Mouse (Mus musculus): ENCODE results near the gene Pam16. TPM values are rescaled to one million over a fixed set of nuclear protein-coding genes. Genes with fewer than 3 reads are reported as not detected.
A peak's percentile ranks its signal among the peaks of the same experiment; 100 is the strongest.

The Pam16 gene
- polyA plus RNA-seq (2011; ENCODE audit: insufficient read depth, insufficient read length, low read depth, missing spikeins) = 34.8 and 39.5 TPM in 2 replicates

GRCm38 (mm10) chr16:4624481-4625110, at the start of gene Pam16:
Pam16 (minus strand) TSS chr16:4624988.
- 0 out of 2 replicates have a peak within 1 kb of the TSS, but pooled peaks have one; percentile 25 for H3K27ac ChIP-seq (ENCODE audit: insufficient read depth, low read length)
- no peaks in the 10 kb centered on the region for H3K27me3 ChIP-seq (ENCODE audit: control insufficient read depth, insufficient read depth, low read length, poor library complexity, severe bottlenecking)
- TF ChIP-seq CTCF (IDR thresholded peaks at IDR 0.05; ENCODE audit: low read depth, low read length) = no peak
- TF ChIP-seq POLR2A (IDR thresholded peaks at IDR 0.05; ENCODE audit: insufficient read depth, low read length) = no peak
- TF ChIP-seq EP300 (IDR thresholded peaks at IDR 0.05; ENCODE audit: insufficient read depth, low read depth, low read length) = no peak
- H3K36me3 ChIP-seq (ENCODE audit: control insufficient read depth, insufficient read depth, low read length, poor library complexity, severe bottlenecking) = no peaks in the 10 kb centered on the region
- H3K9ac ChIP-seq (ENCODE audit: low read depth, poor library complexity, severe bottlenecking) = peak within 1 kb of the TSS; percentile 77
- no peaks in the 10 kb centered on the region for H3K9me3 ChIP-seq (replicated peaks; ENCODE audit: control insufficient read depth, insufficient read depth, low read length, poor library complexity, severe bottlenecking)
- H3K4me3 ChIP-seq (ENCODE audit: low read depth, low read length) = peak within 1 kb of the TSS; percentile 71
- no peaks in the 10 kb centered on the region for H3K4me1 ChIP-seq (ENCODE audit: control insufficient read depth, insufficient read depth, low read length)

- Histone ChIP-seq H3K4me1 (ENCODE audit: control insufficient read depth, insufficient read depth, low read length) (no peaks in the 10 kb centered on the region), H3K36me3 (ENCODE audit: control insufficient read depth, insufficient read depth, low read length, poor library complexity, severe bottlenecking) (no peaks in the 10 kb centered on the region), H3K4me3 (ENCODE audit: low read depth, low read length) (no peak overlapping the region), H3K9me3 (replicated peaks; ENCODE audit: control insufficient read depth, insufficient read depth, low read length, poor library complexity, severe bottlenecking) (no peaks in the 10 kb centered on the region), H3K9ac (ENCODE audit: low read depth, poor library complexity, severe bottlenecking) (no peak overlapping the region), H3K27me3 (ENCODE audit: control insufficient read depth, insufficient read depth, low read length, poor library complexity, severe bottlenecking) (no peaks in the 10 kb centered on the region), H3K27ac (ENCODE audit: insufficient read depth, low read length) (no peak overlapping the region)
- TF ChIP-seq EP300 (IDR thresholded peaks at IDR 0.05; ENCODE audit: insufficient read depth, low read depth, low read length) (no peak), POLR2A (IDR thresholded peaks at IDR 0.05; ENCODE audit: insufficient read depth, low read length) (no peak), CTCF (IDR thresholded peaks at IDR 0.05; ENCODE audit: low read depth, low read length) (no peak)
Measured at GRCm38 (mm10) chr16:4674091-4674490, 49.3 kb upstream of the Pam16 start.

- H3K27ac ChIP-seq (ENCODE audit: insufficient read depth, low read length) = no peak overlapping the region
- H3K9ac ChIP-seq (ENCODE audit: low read depth, poor library complexity, severe bottlenecking) = no peak overlapping the region
- no peaks in the 10 kb centered on the region for H3K4me1 ChIP-seq (ENCODE audit: control insufficient read depth, insufficient read depth, low read length)
- H3K36me3 ChIP-seq (ENCODE audit: control insufficient read depth, insufficient read depth, low read length, poor library complexity, severe bottlenecking) = no peaks in the 10 kb centered on the region
- TF ChIP-seq EP300 (IDR thresholded peaks at IDR 0.05; ENCODE audit: insufficient read depth, low read depth, low read length) (no peak), CTCF (IDR thresholded peaks at IDR 0.05; ENCODE audit: low read depth, low read length) (no peak), POLR2A (IDR thresholded peaks at IDR 0.05; ENCODE audit: insufficient read depth, low read length) (no peak)
- no peak overlapping the region for H3K4me3 ChIP-seq (ENCODE audit: low read depth, low read length)
- no peaks in the 10 kb centered on the region for H3K9me3 ChIP-seq (replicated peaks; ENCODE audit: control insufficient read depth, insufficient read depth, low read length, poor library complexity, severe bottlenecking)
- no peaks in the 10 kb centered on the region for H3K27me3 ChIP-seq (ENCODE audit: control insufficient read depth, insufficient read depth, low read length, poor library complexity, severe bottlenecking)
Measured at GRCm38 (mm10) chr16:4670317-4670716, 45.5 kb upstream of the Pam16 start.

DNA sequence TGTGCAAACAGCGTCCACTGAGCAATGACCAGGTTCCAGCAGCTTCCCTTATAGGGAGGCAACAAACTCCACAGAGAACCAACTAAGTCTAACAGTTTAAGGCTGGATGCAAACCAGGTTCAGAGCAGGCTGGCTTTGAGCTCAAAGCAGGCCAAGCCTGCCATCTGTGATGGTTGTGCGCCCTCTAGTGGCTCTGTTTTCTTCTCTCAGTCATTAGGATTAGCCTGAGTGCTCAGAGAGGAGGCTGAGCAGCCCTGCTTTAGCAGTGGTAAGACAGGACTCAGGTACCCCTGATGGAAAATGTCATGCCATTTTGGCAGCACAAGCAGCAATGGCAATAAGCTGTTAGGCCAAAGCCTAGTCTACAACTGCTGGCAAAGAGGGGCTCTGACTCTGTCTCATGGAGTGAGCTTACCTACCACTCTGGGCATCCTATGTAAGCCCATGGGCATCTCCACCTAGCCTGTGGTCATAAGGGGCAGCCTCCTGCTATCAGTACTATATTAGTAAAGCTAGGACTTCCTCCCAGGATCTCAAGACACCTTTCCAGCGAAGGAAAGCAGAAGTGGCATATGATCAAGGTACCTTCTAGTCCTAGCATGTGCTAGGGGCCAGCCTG, 42.5 kb upstream of the Pam16 start:
- Histone ChIP-seq H3K36me3 (ENCODE audit: control insufficient read depth, insufficient read depth, low read length, poor library complexity, severe bottlenecking) (no peaks in the 10 kb centered on the region), H3K27me3 (ENCODE audit: control insufficient read depth, insufficient read depth, low read length, poor library complexity, severe bottlenecking) (no peaks in the 10 kb centered on the region), H3K27ac (ENCODE audit: insufficient read depth, low read length) (no peak overlapping the region), H3K4me1 (ENCODE audit: control insufficient read depth, insufficient read depth, low read length) (no peaks in the 10 kb centered on the region), H3K4me3 (ENCODE audit: low read depth, low read length) (no peak overlapping the region), H3K9ac (ENCODE audit: low read depth, poor library complexity, severe bottlenecking) (no peak overlapping the region), H3K9me3 (replicated peaks; ENCODE audit: control insufficient read depth, insufficient read depth, low read length, poor library complexity, severe bottlenecking) (no peaks in the 10 kb centered on the region)
- TF ChIP-seq CTCF (IDR thresholded peaks at IDR 0.05; ENCODE audit: low read depth, low read length) (peak; percentile 98), EP300 (IDR thresholded peaks at IDR 0.05; ENCODE audit: insufficient read depth, low read depth, low read length) (no peak), POLR2A (IDR thresholded peaks at IDR 0.05; ENCODE audit: insufficient read depth, low read length) (no peak)

GRCm38 (mm10) chr16:4665726-4666125, 40.9 kb upstream of the Pam16 start:
- Histone ChIP-seq H3K36me3 (ENCODE audit: control insufficient read depth, insufficient read depth, low read length, poor library complexity, severe bottlenecking) (no peaks in the 10 kb centered on the region), H3K9me3 (replicated peaks; ENCODE audit: control insufficient read depth, insufficient read depth, low read length, poor library complexity, severe bottlenecking) (no peaks in the 10 kb centered on the region), H3K4me3 (ENCODE audit: low read depth, low read length) (no peak overlapping the region), H3K27ac (ENCODE audit: insufficient read depth, low read length) (no peak overlapping the region), H3K27me3 (ENCODE audit: control insufficient read depth, insufficient read depth, low read length, poor library complexity, severe bottlenecking) (no peaks in the 10 kb centered on the region), H3K9ac (ENCODE audit: low read depth, poor library complexity, severe bottlenecking) (no peak overlapping the region), H3K4me1 (ENCODE audit: control insufficient read depth, insufficient read depth, low read length) (no peaks in the 10 kb centered on the region)
- TF ChIP-seq CTCF (IDR thresholded peaks at IDR 0.05; ENCODE audit: low read depth, low read length) = no peak
- no peak for TF ChIP-seq POLR2A (IDR thresholded peaks at IDR 0.05; ENCODE audit: insufficient read depth, low read length)
- TF ChIP-seq EP300 (IDR thresholded peaks at IDR 0.05; ENCODE audit: insufficient read depth, low read depth, low read length) = no peak

DNA sequence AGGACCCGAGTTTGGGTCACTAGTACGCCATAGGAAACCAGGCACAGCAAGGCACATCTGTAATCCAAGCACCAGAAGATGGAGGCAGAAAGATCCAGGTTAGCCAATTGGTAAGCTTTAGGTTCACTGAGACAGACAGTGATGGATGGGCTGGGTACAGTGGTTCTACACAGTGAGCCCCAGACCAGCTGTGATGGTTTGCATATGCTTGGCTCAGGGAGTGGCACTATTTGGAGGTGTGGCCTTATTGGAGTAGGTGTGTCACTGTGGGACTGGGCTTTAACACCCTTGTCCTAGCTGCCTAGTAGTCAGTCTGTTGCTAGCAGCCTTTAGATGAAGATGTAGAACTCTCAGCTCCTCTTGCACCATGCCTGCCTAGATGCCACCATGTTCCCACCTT, 39.0 kb upstream of the Pam16 start:
- Histone ChIP-seq H3K9ac (ENCODE audit: low read depth, poor library complexity, severe bottlenecking) (no peak overlapping the region), H3K36me3 (ENCODE audit: control insufficient read depth, insufficient read depth, low read length, poor library complexity, severe bottlenecking) (no peaks in the 10 kb centered on the region), H3K4me3 (ENCODE audit: low read depth, low read length) (no peak overlapping the region), H3K27me3 (ENCODE audit: control insufficient read depth, insufficient read depth, low read length, poor library complexity, severe bottlenecking) (no peaks in the 10 kb centered on the region), H3K27ac (ENCODE audit: insufficient read depth, low read length) (no peak overlapping the region), H3K9me3 (replicated peaks; ENCODE audit: control insufficient read depth, insufficient read depth, low read length, poor library complexity, severe bottlenecking) (no peaks in the 10 kb centered on the region), H3K4me1 (ENCODE audit: control insufficient read depth, insufficient read depth, low read length) (no peaks in the 10 kb centered on the region)
- TF ChIP-seq CTCF (IDR thresholded peaks at IDR 0.05; ENCODE audit: low read depth, low read length) (no peak), POLR2A (IDR thresholded peaks at IDR 0.05; ENCODE audit: insufficient read depth, low read length) (no peak), EP300 (IDR thresholded peaks at IDR 0.05; ENCODE audit: insufficient read depth, low read depth, low read length) (no peak)
